Mouse (Mus musculus) midbrain, embryonic 15.5 days (tissue): ENCODE results near the gene Ccdc191. TPM values are rescaled to one million over a fixed set of nuclear protein-coding genes. Genes with fewer than 3 reads are reported as not detected.

Experiments
- ATAC-seq: fragments of 200-750 bp; cut with Nextera tagmentation; replicated peaks from 2 replicates; pipeline ENCODE4 v1.8.0; 2017; ENCODE audit warnings: moderate TSS enrichment
- H3K27ac ChIP-seq: fragments of 300-500 bp; sonication (generic); 2 replicates; pipeline ENCODE4 v1.5.1; 2015; ENCODE audit warnings: mild to moderate bottlenecking, inconsistent platforms
- H3K27me3 ChIP-seq: fragments of 300-500 bp; sonication (generic); replicated peaks from 2 replicates; pipeline ENCODE4 v1.6.1; 2015; ENCODE audit warnings: inconsistent platforms
- H3K36me3 ChIP-seq: fragments of 300-500 bp; sonication (generic); replicated peaks from 2 replicates; pipeline ENCODE4 v1.6.1; 2015; ENCODE audit warnings: inconsistent platforms
- H3K4me1 ChIP-seq: fragments of 300-500 bp; sonication (generic); 2 replicates; pipeline ENCODE4 v1.6.1; 2015; ENCODE audit warnings: inconsistent platforms
- H3K4me2 ChIP-seq: fragments of 300-500 bp; sonication (generic); 2 replicates; pipeline ENCODE4 v1.6.1; 2015; ENCODE audit warnings: inconsistent platforms, mild to moderate bottlenecking, moderate library complexity
- H3K4me3 ChIP-seq: fragments of 300-500 bp; sonication (generic); 2 replicates; pipeline ENCODE4 v1.5.1; 2015; ENCODE audit warnings: mild to moderate bottlenecking, inconsistent platforms
- H3K9ac ChIP-seq: fragments of 300-500 bp; sonication (generic); 2 replicates; pipeline ENCODE4 v1.6.1; 2015; ENCODE audit warnings: mild to moderate bottlenecking, inconsistent platforms
- H3K9me3 ChIP-seq: fragments of 300-500 bp; sonication (generic); 2 replicates; pipeline ENCODE4 v1.6.1; 2016; ENCODE audit warnings: inconsistent platforms
- WGBS: fragments of 180-500 bp; shearing (Covaris S2); methylation state at CpG from one replicate; pipeline ENCODE4 v1.1.7; 2015; ENCODE audit warnings: mixed read lengths; 5-methylcytosine and 5-hydroxymethylcytosine counted together
- polyA plus RNA-seq: library from polyadenylated mRNA; unstranded; fragments of >200 nt; fragmentation: Nextera tagmentation; extraction: Ambion mirVana; gene quantifications from 2 replicates; pipeline ENCODE4 v1.2.1, GENCODE M21; 2015

Gene Ccdc191
- polyA plus RNA-seq, 1 experiment from 2014 or later, result 8.0 TPM

DNA sequence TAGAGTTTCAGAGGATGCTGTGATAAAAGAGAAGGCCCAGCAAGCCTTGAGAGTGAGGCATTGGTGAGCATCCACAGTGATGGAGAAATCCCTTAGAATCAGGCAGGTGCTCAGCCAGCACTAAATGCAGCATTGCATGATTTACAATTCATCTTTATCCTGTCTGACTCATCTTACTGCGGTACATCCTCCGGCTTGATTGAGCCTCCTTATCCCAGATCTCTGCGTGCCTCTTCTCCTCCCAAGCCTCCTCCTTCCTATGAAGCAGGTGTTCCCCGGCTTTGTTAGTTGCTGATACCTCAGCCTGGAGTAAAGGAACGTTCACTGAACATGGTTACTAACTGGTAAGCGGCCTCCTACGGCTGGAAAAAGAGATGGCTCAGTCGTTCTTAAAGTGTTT, 4.9 kb downstream of the Ccdc191 start:
- Histone ChIP-seq H3K9me3 (no peaks in the 10 kb centered on the region), H3K9ac (no peak overlapping the region), H3K4me1 (peaks cover 8% of the 10 kb centered on the region), H3K27me3 (no peaks in the 10 kb centered on the region), H3K36me3 (no peaks in the 10 kb centered on the region), H3K4me3 (no peak overlapping the region), H3K4me2 (no peak overlapping the region), H3K27ac (no peak overlapping the region)
- ATAC-seq, result no peak
- 91% methylated on average over 8 of the region's 8 CpGs for WGBS

DNA sequence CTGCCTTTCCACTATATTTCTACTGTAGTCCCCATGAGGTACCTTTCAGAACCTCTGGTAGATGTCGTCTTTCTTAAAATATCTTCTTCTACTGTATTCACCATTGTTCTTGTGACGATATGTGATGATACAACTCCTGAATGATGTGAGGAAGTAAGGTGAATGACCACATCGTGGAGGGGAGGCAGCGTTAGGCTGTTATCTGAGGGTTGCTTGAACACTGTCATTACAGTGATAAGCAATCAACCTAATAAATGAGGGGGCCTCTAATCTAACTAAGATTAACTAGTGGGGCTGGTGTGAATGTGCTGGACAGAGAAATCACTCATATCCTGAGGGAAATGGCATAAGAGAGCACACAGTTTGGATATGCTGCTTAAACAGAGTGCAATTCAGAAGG, 10.5 kb downstream of the Ccdc191 start:
- Histone ChIP-seq H3K9me3 (no peaks in the 10 kb centered on the region), H3K4me3 (no peak overlapping the region), H3K4me1 (no peaks in the 10 kb centered on the region), H3K9ac (no peak overlapping the region), H3K27me3 (no peaks in the 10 kb centered on the region), H3K27ac (no peak overlapping the region), H3K36me3 (no peaks in the 10 kb centered on the region), H3K4me2 (no peak overlapping the region)
- ATAC-seq, result no peak
- 92% methylated on average over 4 of the region's 4 CpGs for WGBS

- no peak overlapping the region for H3K4me2 ChIP-seq
- H3K9me3 ChIP-seq, result no peaks in the 10 kb centered on the region
- no peak overlapping the region for H3K27ac ChIP-seq
- H3K36me3 ChIP-seq, result no peaks in the 10 kb centered on the region
- no peaks in the 10 kb centered on the region for H3K4me1 ChIP-seq
- H3K27me3 ChIP-seq, result no peaks in the 10 kb centered on the region
- H3K4me3 ChIP-seq, result no peak overlapping the region
- ATAC-seq, result no peak
- H3K9ac ChIP-seq, result no peak overlapping the region
Observed at GRCm38 (mm10) chr16:43900571-43900970, 11.0 kb downstream of the Ccdc191 start.

GRCm38 (mm10) chr16:43908881-43909280, 19.3 kb downstream of the Ccdc191 start:
- H3K36me3 ChIP-seq, result no peaks in the 10 kb centered on the region
- H3K4me1 ChIP-seq, result no peaks in the 10 kb centered on the region
- H3K27me3 ChIP-seq, result no peaks in the 10 kb centered on the region
- no peak for ATAC-seq
- WGBS, result 87% methylated on average over 2 of the region's 2 CpGs
- H3K9ac ChIP-seq, result no peak overlapping the region
- no peak overlapping the region for H3K4me3 ChIP-seq
- H3K9me3 ChIP-seq, result no peaks in the 10 kb centered on the region
- H3K27ac ChIP-seq, result no peak overlapping the region
- no peak overlapping the region for H3K4me2 ChIP-seq

- H3K4me3 ChIP-seq, result no peak overlapping the region
- no peaks in the 10 kb centered on the region for H3K27me3 ChIP-seq
- no peak overlapping the region for H3K9ac ChIP-seq
- WGBS, result 93% methylated on average over 3 of the region's 3 CpGs
- no peak overlapping the region for H3K4me2 ChIP-seq
- no peak for ATAC-seq
- no peaks in the 10 kb centered on the region for H3K36me3 ChIP-seq
- H3K4me1 ChIP-seq, result peaks cover 8% of the 10 kb centered on the region; the same call in 1 of the 2 replicates
- H3K9me3 ChIP-seq, result no peaks in the 10 kb centered on the region
- no peak overlapping the region for H3K27ac ChIP-seq
Observed at GRCm38 (mm10) chr16:43918867-43919266, 29.3 kb downstream of the Ccdc191 start.

- peak; percentile 76 for ATAC-seq
- WGBS, result 24% methylated on average over 2 of the region's 2 CpGs
- H3K27me3 ChIP-seq, result no peaks in the 10 kb centered on the region
- no peak overlapping the region for H3K4me3 ChIP-seq
- peaks cover 8% of the 10 kb centered on the region; the same call in 1 of the 2 replicates for H3K4me1 ChIP-seq
- H3K36me3 ChIP-seq, result no peaks in the 10 kb centered on the region
- peak overlapping the region; percentile 60 for H3K27ac ChIP-seq
- H3K9me3 ChIP-seq, result no peaks in the 10 kb centered on the region
- H3K4me2 ChIP-seq, result no peak overlapping the region
- no peak overlapping the region for H3K9ac ChIP-seq
Observed at GRCm38 (mm10) chr16:43922024-43922423, 32.4 kb downstream of the Ccdc191 start.

- H3K9ac ChIP-seq, result no peak overlapping the region
- 20% methylated on average over 3 of the region's 3 CpGs for WGBS
- H3K4me3 ChIP-seq, result no peak overlapping the region
- no peak overlapping the region for H3K4me2 ChIP-seq
- ATAC-seq, result peak; percentile 46; the same call in 1 of the 2 replicates
- peaks cover 8% of the 10 kb centered on the region; the same call in 1 of the 2 replicates for H3K4me1 ChIP-seq
- peak overlapping the region; percentile 53 for H3K27ac ChIP-seq
- H3K27me3 ChIP-seq, result no peaks in the 10 kb centered on the region
- H3K9me3 ChIP-seq, result no peaks in the 10 kb centered on the region
- no peaks in the 10 kb centered on the region for H3K36me3 ChIP-seq
Observed at GRCm38 (mm10) chr16:43922630-43923029, 33.0 kb downstream of the Ccdc191 start.

GRCm38 (mm10) chr16:43925001-43925558, 35.5 kb downstream of the Ccdc191 start:
- Histone ChIP-seq H3K4me3 (no peak overlapping the region), H3K4me1 (peaks cover 8% of the 10 kb centered on the region; the same call in 1 of the 2 replicates), H3K27ac (no peak overlapping the region), H3K4me2 (no peak overlapping the region), H3K27me3 (no peaks in the 10 kb centered on the region), H3K9ac (no peak overlapping the region), H3K9me3 (no peaks in the 10 kb centered on the region), H3K36me3 (no peaks in the 10 kb centered on the region)
- no peak; the same call in 1 of the 2 replicates for ATAC-seq
- WGBS, result 59% methylated on average over 6 of the region's 6 CpGs

GRCm38 (mm10) chr16:43925846-43926245, 36.2 kb downstream of the Ccdc191 start:
- no peaks in the 10 kb centered on the region for H3K9me3 ChIP-seq
- H3K36me3 ChIP-seq, result no peaks in the 10 kb centered on the region
- no peak overlapping the region for H3K4me3 ChIP-seq
- no peak overlapping the region; the same call in 1 of the 2 replicates for H3K27ac ChIP-seq
- no peak overlapping the region for H3K4me2 ChIP-seq
- ATAC-seq, result no peak
- 92% methylated on average over 1 of the region's 1 CpGs for WGBS
- H3K4me1 ChIP-seq, result peaks cover 8% of the 10 kb centered on the region; the same call in 1 of the 2 replicates
- H3K9ac ChIP-seq, result no peak overlapping the region
- H3K27me3 ChIP-seq, result no peaks in the 10 kb centered on the region

DNA sequence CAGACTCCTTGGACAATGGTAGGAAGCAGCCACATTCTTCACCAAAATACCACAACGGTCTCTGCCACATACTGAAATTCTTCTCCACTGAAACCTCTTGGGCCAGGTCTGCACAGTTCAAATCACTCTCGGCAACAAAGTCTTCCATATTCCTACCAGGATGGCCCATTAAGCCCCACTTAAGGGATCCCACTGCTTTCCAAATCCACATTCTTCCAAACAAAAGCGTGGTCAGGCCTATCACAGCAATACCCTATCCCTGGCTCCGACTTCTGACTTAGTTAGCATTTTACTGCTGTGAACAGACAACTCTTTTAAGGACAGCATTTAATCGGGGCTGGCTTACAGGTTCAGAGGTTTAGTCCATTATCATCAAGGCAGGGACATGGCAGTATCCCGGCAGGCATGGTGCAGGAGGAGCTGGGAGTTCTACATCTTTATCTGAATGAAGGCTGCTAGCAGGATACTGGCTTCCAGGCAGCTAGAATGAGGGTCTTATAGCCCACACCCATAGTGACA, 36.8 kb downstream of the Ccdc191 start, which contains the start of gene Qtrt2:
Gene Qtrt2 (minus strand): TSS at position 469 of the 519 bp plus-strand sequence.
- H3K27ac ChIP-seq, result no peak within 1 kb of the TSS; the same call in 1 of the 2 replicates
- WGBS, result 52% methylated on average over 6 of the region's 6 CpGs
- ATAC-seq, result no peak

DNA sequence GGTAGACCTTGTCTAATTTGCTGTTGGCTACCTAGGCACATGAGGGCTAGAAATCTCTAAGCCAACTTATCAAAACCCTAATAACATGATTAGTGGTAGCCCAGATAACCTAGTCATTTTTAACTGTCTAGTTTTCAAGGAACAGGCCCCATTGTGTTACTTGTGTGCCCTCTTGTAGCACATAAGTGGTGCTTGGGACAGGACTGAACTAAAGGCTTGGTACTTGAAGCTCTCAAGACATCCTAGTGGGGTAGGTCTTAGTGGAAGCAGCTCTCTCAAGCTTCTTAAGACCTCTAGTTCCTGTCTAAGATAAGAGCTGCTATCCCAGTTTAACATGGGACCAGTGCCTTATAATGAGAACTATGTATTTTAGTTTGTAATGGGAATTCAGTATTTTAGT, 41.0 kb downstream of the Ccdc191 start:
- no peaks in the 10 kb centered on the region for H3K27me3 ChIP-seq
- H3K9ac ChIP-seq, result no peak overlapping the region
- H3K4me1 ChIP-seq, result no peaks in the 10 kb centered on the region
- H3K4me2 ChIP-seq, result no peak overlapping the region
- no peak overlapping the region for H3K27ac ChIP-seq
- no peaks in the 10 kb centered on the region for H3K9me3 ChIP-seq
- H3K4me3 ChIP-seq, result no peak overlapping the region
- ATAC-seq, result no peak
- no peaks in the 10 kb centered on the region for H3K36me3 ChIP-seq

More for the DNA sequence above, 36.8 kb downstream of the Ccdc191 start, which contains the start of gene Qtrt2:
- no peaks in the 10 kb centered on the region for H3K9me3 ChIP-seq
- no peak within 1 kb of the TSS for H3K4me2 ChIP-seq
- H3K36me3 ChIP-seq, result no peaks in the 10 kb centered on the region
- no peak within 1 kb of the TSS for H3K9ac ChIP-seq
- no peak within 1 kb of the TSS for H3K4me3 ChIP-seq
- H3K27me3 ChIP-seq, result no peaks in the 10 kb centered on the region
- H3K4me1 ChIP-seq, result peaks cover 8% of the 10 kb centered on the region; the same call in 1 of the 2 replicates

- 64% methylated on average over 3 of the region's 3 CpGs for WGBS
- H3K4me1 ChIP-seq, result no peaks in the 10 kb centered on the region
- H3K9me3 ChIP-seq, result no peaks in the 10 kb centered on the region
- no peak overlapping the region for H3K4me2 ChIP-seq
- H3K27ac ChIP-seq, result no peak overlapping the region
- no peak overlapping the region for H3K4me3 ChIP-seq
- no peak overlapping the region for H3K9ac ChIP-seq
- H3K27me3 ChIP-seq, result no peaks in the 10 kb centered on the region
- no peaks in the 10 kb centered on the region for H3K36me3 ChIP-seq
- no peak for ATAC-seq
Observed at GRCm38 (mm10) chr16:43931502-43931901, 41.9 kb downstream of the Ccdc191 start.

- 88% methylated on average over 7 of the region's 7 CpGs for WGBS
- Histone ChIP-seq H3K36me3 (no peaks in the 10 kb centered on the region), H3K9ac (no peak overlapping the region), H3K27me3 (no peaks in the 10 kb centered on the region), H3K4me2 (no peak overlapping the region), H3K9me3 (no peaks in the 10 kb centered on the region), H3K4me3 (no peak overlapping the region), H3K4me1 (no peaks in the 10 kb centered on the region), H3K27ac (no peak overlapping the region)
- ATAC-seq, result no peak
Observed at GRCm38 (mm10) chr16:43932319-43932718, 42.7 kb downstream of the Ccdc191 start.
